31 mouse cellular contexts compared by ENCODE assay signal in the genomic region with DNA sequence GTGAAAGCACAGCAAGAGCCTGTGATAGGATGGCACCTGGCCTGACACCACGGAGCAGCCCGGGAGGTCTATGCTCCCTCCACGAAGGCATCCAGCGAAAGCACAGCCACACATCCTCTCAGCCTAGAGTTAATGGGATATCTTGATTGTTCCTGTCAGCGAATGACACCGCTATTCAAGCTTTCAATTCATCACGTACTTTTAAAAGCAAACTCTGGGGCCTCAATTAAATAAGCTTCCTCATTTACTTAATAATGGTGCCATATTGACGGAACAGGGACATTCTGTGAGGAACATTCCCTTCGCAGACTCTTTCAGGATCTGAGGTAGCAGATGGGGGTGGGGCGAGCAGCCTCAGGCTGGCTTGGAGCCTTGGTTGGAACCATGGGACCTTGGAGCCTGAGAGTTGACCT. TPM values are rescaled to one million over a fixed set of nuclear protein-coding genes. Genes with fewer than 3 reads are reported as not detected.
DNase-seq lines count a peak whose midpoint lies in the region; ATAC-seq lines count a peak whose summit lies in the region.
"Had no signal": no experiment of that assay in that cellular context is flagged by ENCODE, and none has a peak within 500 bp of the region (broad histone marks: within the 10 kb centered on the region; RNA-seq: fewer than 3 reads in every experiment).

No protein-coding gene starts in this region.

- peak; percentile 22 to 46 for DNase-seq in adrenal gland, adult (ENCODE audit: inconsistent age in 2 of 2, low spot score in 1 of 2)
- DNase-seq in adrenal gland, postnatal 4 days (ENCODE audit: low spot score in 2 of 2), result no peak
- DNase-seq in ES-CJ7 (ENCODE audit: low read depth, low spot score), result peak; percentile 52
- DNase-seq in embryonic facial prominence, embryonic 11.5 days (ENCODE audit: low spot score), result no peak
- DNase-seq in left cerebral cortex, postnatal 14 days (ENCODE audit: low spot score in 2 of 2), result no peak
- no peak for DNase-seq in gastrocnemius, postnatal 25 days
- no peak for DNase-seq in gastrocnemius, postnatal 14 days
- DNase-seq: adrenal gland, adult 8-10 months; cerebellum, adult 11 months; cerebellum, adult 9-11 months; heart, postnatal 14 days; kidney, adult 11 months; kidney, postnatal 25 days; left cerebral cortex, postnatal 4 days; liver, postnatal 0 days; lung, postnatal 36 days; right cerebral cortex, adult 18-20 months; spleen, adult 18-20 months; thymus, adult 18-20 months; thymus, postnatal 25 days had no signal

- no peaks in the 10 kb centered on the region for H3K36me3 ChIP-seq in embryonic facial prominence, embryonic 11.5 days (replicated peaks; ENCODE audit: control insufficient read depth, insufficient read depth, low read depth, low read length)
- H3K36me3 ChIP-seq in forebrain, embryonic 16.5 days (ENCODE audit: control insufficient read depth, insufficient read depth), result no peaks in the 10 kb centered on the region
- H3K36me3 ChIP-seq: embryonic facial prominence, embryonic 15.5 days; kidney, embryonic 15.5 days; liver, embryonic 12.5 days had no signal

- no peaks in the 10 kb centered on the region for H3K27me3 ChIP-seq in embryonic facial prominence, embryonic 11.5 days (ENCODE audit: control insufficient read depth, insufficient read depth, low read length)
- no peaks in the 10 kb centered on the region for H3K27me3 ChIP-seq in forebrain, embryonic 16.5 days (replicated peaks; ENCODE audit: control insufficient read depth, insufficient read depth, low read length)
- H3K27me3 ChIP-seq: embryonic facial prominence, embryonic 15.5 days; kidney, embryonic 15.5 days had no signal

- no peak overlapping the region for H3K9ac ChIP-seq in embryonic facial prominence, embryonic 11.5 days (replicated peaks; ENCODE audit: low read length)
- no peak overlapping the region for H3K9ac ChIP-seq in forebrain, embryonic 16.5 days (replicated peaks; ENCODE audit: low read depth, low read length)
- H3K9ac ChIP-seq: embryonic facial prominence, embryonic 15.5 days; hindbrain, embryonic 14.5 days; kidney, embryonic 15.5 days; liver, embryonic 12.5 days; liver, postnatal 0 days had no signal

- H3K27ac ChIP-seq in embryonic facial prominence, embryonic 11.5 days (replicated peaks; ENCODE audit: low read depth, low read length), result 0 out of 2 replicates have a peak overlapping the region, but pooled peaks have one; percentile 22
- H3K27ac ChIP-seq in forebrain, embryonic 16.5 days (ENCODE audit: low read length), result no peak overlapping the region
- H3K27ac ChIP-seq: embryonic facial prominence, embryonic 15.5 days; hindbrain, embryonic 14.5 days; kidney, embryonic 15.5 days; liver, embryonic 12.5 days; stomach, postnatal 0 days had no signal

- peaks cover 2% of the 10 kb centered on the region for H3K4me1 ChIP-seq in embryonic facial prominence, embryonic 11.5 days (ENCODE audit: control insufficient read depth, insufficient read depth, low read length)
- 0 out of 2 replicates have a peak, but pooled peaks cover 2% of the 10 kb centered on the region for H3K4me1 ChIP-seq in forebrain, embryonic 16.5 days (replicated peaks; ENCODE audit: control insufficient read depth, insufficient read depth, low read length)
- H3K4me1 ChIP-seq: embryonic facial prominence, embryonic 15.5 days; liver, embryonic 12.5 days had no signal

- intact Hi-C loops in left cerebral cortex, postnatal 14 days (cut with DNase I), result no loop called here
- intact Hi-C loops in gastrocnemius, postnatal 14 days (cut with DNase I; ENCODE audit: low total_unique reads), result no loop called here

- no peak for ATAC-seq in embryonic facial prominence, embryonic 11.5 days (replicated peaks; ENCODE audit: insufficient number of reproducible peaks, low FRiP score, low TSS enrichment, low read depth)
- ATAC-seq in forebrain, embryonic 16.5 days, result peak; percentile 77
- ATAC-seq: activated CD4-positive, CD25-positive, alpha-beta regulatory T cell, adult 4 months; inflammation-experienced regulatory T-cells, adult 6 months; liver, embryonic 12.5 days; liver, postnatal 0 days; midbrain, embryonic 16.5 days had no signal

- H3K4me3 ChIP-seq in embryonic facial prominence, embryonic 11.5 days (ENCODE audit: low read depth, low read length), result no peak overlapping the region
- no peak overlapping the region for H3K4me3 ChIP-seq in forebrain, embryonic 16.5 days (replicated peaks; ENCODE audit: low read length)
- H3K4me3 ChIP-seq: embryonic facial prominence, embryonic 15.5 days; kidney, embryonic 15.5 days; liver, embryonic 12.5 days had no signal

- no peak overlapping the region for H3K4me2 ChIP-seq in embryonic facial prominence, embryonic 11.5 days (ENCODE audit: low read depth, low read length)
- H3K4me2 ChIP-seq in forebrain, embryonic 16.5 days (ENCODE audit: low read length), result no peak overlapping the region
- H3K4me2 ChIP-seq: embryonic facial prominence, embryonic 15.5 days; hindbrain, embryonic 14.5 days; kidney, embryonic 15.5 days; liver, embryonic 12.5 days; midbrain, embryonic 11.5 days had no signal

- 61% methylated on average over 10 of the region's 10 CpGs for WGBS in embryonic facial prominence, embryonic 11.5 days
- 20% methylated on average over 10 of the region's 10 CpGs for WGBS in forebrain, embryonic 16.5 days

- no peaks in the 10 kb centered on the region for H3K9me3 ChIP-seq in embryonic facial prominence, embryonic 11.5 days (replicated peaks; ENCODE audit: control insufficient read depth, low read length)
- H3K9me3 ChIP-seq in forebrain, embryonic 16.5 days (ENCODE audit: control insufficient read depth, low read length), result no peaks in the 10 kb centered on the region; the same call in 1 of the 2 replicates
- H3K9me3 ChIP-seq: embryonic facial prominence, embryonic 15.5 days; kidney, embryonic 15.5 days; liver, embryonic 12.5 days had no signal

RNA-seq across cellular contexts. Expression of gene Clmn, which starts 14.7 kb away (rescaled TPM):
- 10 to 100 TPM; 20.3 to 26.9 TPM for total RNA-seq in adrenal gland, postnatal 4 days (2021)
- 3.8 and 4.1 TPM in 2 replicates for polyA plus RNA-seq in embryonic facial prominence, embryonic 11.5 days (2014; fragmentation: Nextera tagmentation; extraction: Ambion mirVana)
- polyA plus RNA-seq in forebrain, embryonic 16.5 days (2015; fragmentation: Nextera tagmentation; extraction: Ambion mirVana), result 0.71 and 0.84 TPM in 2 replicates
- total RNA-seq in left cerebral cortex, postnatal 14 days (2021), result 10 to 100 TPM; 27.4 to 28.7 TPM
- 1 to 10 TPM; 2.6 to 4.2 TPM for total RNA-seq in gastrocnemius, postnatal 25 days (2021)
- total RNA-seq in gastrocnemius, postnatal 14 days (2021), result 1 to 10 TPM; 2.3 to 2.5 TPM
- total RNA-seq: CH12.LX had no signal

Comparison
In these comparisons a context has a peak if more than half of its experiments do, and no peak if none do; other contexts are left out.
1. DNase-seq: peak in adrenal gland, adult (2 of 2) and ES-CJ7 (single experiment); none in adrenal gland, postnatal 4 days (0 of 2), embryonic facial prominence, embryonic 11.5 days (single experiment), left cerebral cortex, postnatal 14 days (0 of 2), gastrocnemius, postnatal 25 days (single experiment) and gastrocnemius, postnatal 14 days (single experiment).
2. RNA of gene Clmn, which starts 14.7 kb away (total RNA-seq): 27.4 to 28.7 TPM in left cerebral cortex, postnatal 14 days and 20.3 to 26.9 TPM in adrenal gland, postnatal 4 days; 2.6 to 4.2 TPM in gastrocnemius, postnatal 25 days and 2.3 to 2.5 TPM in gastrocnemius, postnatal 14 days; every median in the first group is over 4 times any median in the second.